Mouse (Mus musculus) neural tube, embryonic 12.5 days (tissue): ENCODE measurements around the gene G6pdx. TPM values are rescaled to one million over a fixed set of nuclear protein-coding genes. Genes with fewer than 3 reads are reported as not detected.
A peak's percentile ranks its signal among the peaks of the same experiment; 100 is the strongest.

ENCODE experiments used
- ATAC-seq: fragments of 200-750 bp; cut with Nextera tagmentation; 2 replicates; pipeline ENCODE4 v1.8.0; 2017; ENCODE audit warnings: low read depth, mild to moderate bottlenecking, moderate TSS enrichment, moderate library complexity; ENCODE audit not compliant: low FRiP score
- H3K27ac ChIP-seq: fragments of 300-500 bp; sonication (generic); 2 replicates; pipeline ENCODE4 v1.5.1; 2016
- H3K27me3 ChIP-seq: fragments of 300-500 bp; sonication (generic); replicated peaks from 2 replicates; pipeline ENCODE4 v1.6.1; 2016; ENCODE audit warnings: mild to moderate bottlenecking
- H3K36me3 ChIP-seq: fragments of 300-500 bp; sonication (generic); 2 replicates; pipeline ENCODE4 v1.6.1; 2016; ENCODE audit warnings: mild to moderate bottlenecking
- H3K4me1 ChIP-seq: fragments of 300-500 bp; sonication (generic); 2 replicates; pipeline ENCODE4 v1.6.1; 2016
- H3K4me2 ChIP-seq: fragments of 300-500 bp; sonication (generic); replicated peaks from 2 replicates; pipeline ENCODE4 v1.6.1; 2016; ENCODE audit warnings: mild to moderate bottlenecking
- H3K4me3 ChIP-seq: fragments of 300-500 bp; sonication (generic); 2 replicates; pipeline ENCODE4 v1.5.1; 2016
- H3K9ac ChIP-seq: fragments of 300-500 bp; sonication (generic); 2 replicates; pipeline ENCODE4 v1.6.1; 2016; ENCODE audit warnings: mild to moderate bottlenecking
- H3K9me3 ChIP-seq: fragments of 300-500 bp; sonication (generic); 2 replicates; pipeline ENCODE4 v1.6.1; 2016; ENCODE audit warnings: mild to moderate bottlenecking
- WGBS: fragments of 180-500 bp; shearing (Covaris S2); methylation state at CpG from one replicate; pipeline ENCODE4 v1.1.7; 2016; 5-methylcytosine and 5-hydroxymethylcytosine counted together
- polyA plus RNA-seq: library from polyadenylated mRNA; unstranded; fragments of >200 nt; fragmentation: Nextera tagmentation; extraction: Ambion mirVana; gene quantifications from 2 replicates; pipeline ENCODE4 v1.2.1, GENCODE M21; 2016

G6pdx gene
- polyA plus RNA-seq = 47.6 and 57.4 TPM in 2 replicates

GRCm38 (mm10) chrX:74428826-74429276 is at the start of gene G6pdx:
Gene G6pdx, minus strand, starts transcription at chrX:74429194.
- 16% methylated on average over 25 of the region's 25 CpGs for WGBS
- Histone ChIP-seq H3K4me1 (no peaks in the 10 kb centered on the region), H3K27me3 (no peaks in the 10 kb centered on the region), H3K27ac (0 out of 2 replicates have a peak within 1 kb of the TSS, but pooled peaks have one; percentile 10), H3K9ac (peak within 1 kb of the TSS; percentile 42), H3K36me3 (peaks cover 8% of the 10 kb centered on the region; the same call in 1 of the 2 replicates), H3K4me2 (peak within 1 kb of the TSS; percentile 60), H3K4me3 (peak within 1 kb of the TSS; percentile 44), H3K9me3 (no peaks in the 10 kb centered on the region)
- peak; percentile 90 for ATAC-seq

GRCm38 (mm10) chrX:74452773-74453172 is 23.8 kb upstream of the G6pdx start:
- ATAC-seq = peak; percentile 80; the same call in 1 of the 2 replicates
- Histone ChIP-seq H3K27me3 (no peaks in the 10 kb centered on the region), H3K36me3 (peaks cover 7% of the 10 kb centered on the region; the same call in 1 of the 2 replicates), H3K4me3 (no peak overlapping the region), H3K9me3 (no peaks in the 10 kb centered on the region), H3K4me1 (no peaks in the 10 kb centered on the region), H3K9ac (no peak overlapping the region), H3K4me2 (no peak overlapping the region), H3K27ac (no peak overlapping the region)
- WGBS = 14% methylated on average over 4 of the region's 4 CpGs

GRCm38 (mm10) chrX:74451157-74451912 is 22.3 kb upstream of the G6pdx start:
- Histone ChIP-seq H3K4me3 (no peak overlapping the region), H3K4me2 (no peak overlapping the region), H3K9me3 (no peaks in the 10 kb centered on the region), H3K4me1 (no peaks in the 10 kb centered on the region), H3K27me3 (no peaks in the 10 kb centered on the region), H3K27ac (no peak overlapping the region), H3K36me3 (peaks cover 7% of the 10 kb centered on the region; the same call in 1 of the 2 replicates), H3K9ac (no peak overlapping the region)
- ATAC-seq = no peak
- WGBS = 79% methylated on average over 4 of the region's 4 CpGs

GRCm38 (mm10) chrX:74429290-74429821 is 362 bp upstream of the G6pdx start:
- H3K36me3 ChIP-seq = peaks cover 13% of the 10 kb centered on the region; the same call in 1 of the 2 replicates
- 11% methylated on average over 22 of the region's 22 CpGs for WGBS

GRCm38 (mm10) chrX:74428146-74428825 is 708 bp downstream of the G6pdx start:
- Histone ChIP-seq H3K4me2 (peak overlapping the region; percentile 60), H3K36me3 (peaks cover 3% of the 10 kb centered on the region; the same call in 1 of the 2 replicates), H3K4me1 (no peaks in the 10 kb centered on the region), H3K9ac (peak overlapping the region; percentile 40), H3K27ac (no peak overlapping the region), H3K9me3 (no peaks in the 10 kb centered on the region), H3K27me3 (no peaks in the 10 kb centered on the region), H3K4me3 (peak overlapping the region; percentile 44)
- 24% methylated on average over 35 of the region's 35 CpGs for WGBS
- peak; percentile 45 for ATAC-seq

More at GRCm38 (mm10) chrX:74429290-74429821, 362 bp upstream of the G6pdx start:
- Histone ChIP-seq H3K4me1 (no peaks in the 10 kb centered on the region), H3K9me3 (no peaks in the 10 kb centered on the region), H3K4me2 (peak overlapping the region; percentile 60), H3K9ac (peak overlapping the region; percentile 42), H3K4me3 (peak overlapping the region; percentile 44), H3K27me3 (no peaks in the 10 kb centered on the region), H3K27ac (0 out of 2 replicates have a peak overlapping the region, but pooled peaks have one; percentile 10)
- peak; percentile 61 for ATAC-seq

- H3K36me3 ChIP-seq = no peaks in the 10 kb centered on the region
- H3K4me3 ChIP-seq = no peak overlapping the region
- H3K9me3 ChIP-seq = no peaks in the 10 kb centered on the region
- no peak overlapping the region for H3K9ac ChIP-seq
- H3K27me3 ChIP-seq = no peaks in the 10 kb centered on the region
- H3K4me2 ChIP-seq = no peak overlapping the region
- no peak for ATAC-seq
- no peaks in the 10 kb centered on the region for H3K4me1 ChIP-seq
- 81% methylated on average over 3 of the region's 3 CpGs for WGBS
- no peak overlapping the region for H3K27ac ChIP-seq
These were observed 1.9 kb downstream of the G6pdx start for GRCm38 (mm10) chrX:74427116-74427515.

- no peak overlapping the region for H3K4me2 ChIP-seq
- H3K4me3 ChIP-seq = no peak overlapping the region
- no peaks in the 10 kb centered on the region for H3K27me3 ChIP-seq
- 66% methylated on average over 1 of the region's 1 CpGs for WGBS
- H3K27ac ChIP-seq = no peak overlapping the region
- H3K4me1 ChIP-seq = no peaks in the 10 kb centered on the region
- H3K36me3 ChIP-seq = no peaks in the 10 kb centered on the region
- H3K9me3 ChIP-seq = no peaks in the 10 kb centered on the region
- no peak overlapping the region for H3K9ac ChIP-seq
- no peak for ATAC-seq
These were observed 2.7 kb downstream of the G6pdx start for GRCm38 (mm10) chrX:74426256-74426655.

- no peaks in the 10 kb centered on the region for H3K9me3 ChIP-seq
- no peak for ATAC-seq
- no peak overlapping the region for H3K4me2 ChIP-seq
- no peaks in the 10 kb centered on the region for H3K27me3 ChIP-seq
- H3K4me3 ChIP-seq = no peak overlapping the region
- no peak overlapping the region for H3K27ac ChIP-seq
- WGBS = 83% methylated on average over 4 of the region's 4 CpGs
- no peak overlapping the region for H3K9ac ChIP-seq
- no peaks in the 10 kb centered on the region for H3K36me3 ChIP-seq
- no peaks in the 10 kb centered on the region for H3K4me1 ChIP-seq
These were observed 3.8 kb downstream of the G6pdx start for GRCm38 (mm10) chrX:74425195-74425594.

- no peak overlapping the region for H3K4me3 ChIP-seq
- no peak overlapping the region for H3K4me2 ChIP-seq
- no peak overlapping the region for H3K27ac ChIP-seq
- H3K4me1 ChIP-seq = no peaks in the 10 kb centered on the region
- no peak overlapping the region for H3K9ac ChIP-seq
- H3K27me3 ChIP-seq = no peaks in the 10 kb centered on the region
- no peak for ATAC-seq
- H3K36me3 ChIP-seq = no peaks in the 10 kb centered on the region
- H3K9me3 ChIP-seq = no peaks in the 10 kb centered on the region
These were observed 4.6 kb downstream of the G6pdx start for GRCm38 (mm10) chrX:74424443-74424842.

- H3K4me1 ChIP-seq = no peaks in the 10 kb centered on the region
- H3K27me3 ChIP-seq = no peaks in the 10 kb centered on the region
- H3K4me3 ChIP-seq = no peak overlapping the region
- H3K4me2 ChIP-seq = no peak overlapping the region
- H3K27ac ChIP-seq = no peak overlapping the region
- H3K36me3 ChIP-seq = no peaks in the 10 kb centered on the region
- no peaks in the 10 kb centered on the region for H3K9me3 ChIP-seq
- H3K9ac ChIP-seq = no peak overlapping the region
- ATAC-seq = peak; percentile 44; the same call in 1 of the 2 replicates
These were observed 15.6 kb downstream of the G6pdx start for GRCm38 (mm10) chrX:74413377-74413776.

- H3K36me3 ChIP-seq = no peaks in the 10 kb centered on the region
- 53% methylated on average over 2 of the region's 2 CpGs for WGBS
- no peaks in the 10 kb centered on the region for H3K27me3 ChIP-seq
- no peak overlapping the region for H3K9ac ChIP-seq
- no peak overlapping the region for H3K27ac ChIP-seq
- ATAC-seq = no peak
- H3K4me3 ChIP-seq = no peak overlapping the region
- H3K4me2 ChIP-seq = no peak overlapping the region
- H3K9me3 ChIP-seq = no peaks in the 10 kb centered on the region
- no peaks in the 10 kb centered on the region for H3K4me1 ChIP-seq
These were observed 20.7 kb downstream of the G6pdx start for GRCm38 (mm10) chrX:74408340-74408739.

- WGBS = 86% methylated on average over 3 of the region's 3 CpGs
- ATAC-seq = no peak
- Histone ChIP-seq H3K4me1 (no peaks in the 10 kb centered on the region), H3K4me2 (no peak overlapping the region), H3K27me3 (no peaks in the 10 kb centered on the region), H3K27ac (no peak overlapping the region), H3K9ac (no peak overlapping the region), H3K4me3 (no peak overlapping the region), H3K36me3 (no peaks in the 10 kb centered on the region), H3K9me3 (no peaks in the 10 kb centered on the region)
These were observed 28.9 kb downstream of the G6pdx start for GRCm38 (mm10) chrX:74400136-74400535.
